Comparison of ENCODE assay signal across 9 mouse cellular contexts in the genomic region with DNA sequence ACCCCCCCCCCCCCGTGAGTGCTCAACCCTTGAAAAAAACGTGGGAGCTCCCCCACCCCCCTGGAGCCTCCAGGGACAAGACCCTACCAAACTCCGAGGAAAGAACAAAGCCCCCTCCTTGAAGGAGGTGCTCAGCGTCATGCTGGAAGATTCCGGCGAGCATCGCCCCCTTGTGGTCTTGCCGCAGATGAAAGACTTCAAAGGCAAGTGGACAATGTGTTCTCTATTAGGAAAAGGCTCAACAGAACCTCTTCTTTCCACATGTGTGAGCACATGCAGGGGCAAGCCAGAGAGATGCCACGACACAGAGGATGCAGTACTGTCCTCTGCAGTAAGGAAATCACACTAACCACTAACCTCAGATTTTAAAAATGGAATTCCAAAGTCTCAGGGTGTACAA. TPM values are rescaled to one million over a fixed set of nuclear protein-coding genes. Genes with fewer than 3 reads are reported as not detected.
DNase-seq lines count a peak whose midpoint lies in the region; ATAC-seq and TF ChIP-seq lines count a peak whose summit lies in the region.
"Had no signal": no experiment of that assay in that cellular context is flagged by ENCODE, and none has a peak within 500 bp of the region (broad histone marks: within the 10 kb centered on the region; RNA-seq: fewer than 3 reads in every experiment).

No protein-coding gene starts in this region.

- H3K4me2 ChIP-seq in embryonic facial prominence, embryonic 14.5 days (ENCODE audit: low read depth, low read length) = peak overlapping the region; percentile 42
- H3K4me2 ChIP-seq in heart, embryonic 11.5 days = peak overlapping the region; percentile 47
- H3K4me2 ChIP-seq in kidney, embryonic 16.5 days (replicated peaks; ENCODE audit: low read depth, low read length) = peak overlapping the region; percentile 29; the same call in 1 of the 2 replicates
- no peak overlapping the region for H3K4me2 ChIP-seq in liver, embryonic 14.5 days (ENCODE audit: low read depth)

- H3K27me3 ChIP-seq in embryonic facial prominence, embryonic 14.5 days (replicated peaks; ENCODE audit: control insufficient read depth, insufficient read depth, low read length) = no peaks in the 10 kb centered on the region
- no peaks in the 10 kb centered on the region for H3K27me3 ChIP-seq in heart, embryonic 11.5 days (ENCODE audit: control insufficient read depth, insufficient read depth, low read length)
- H3K27me3 ChIP-seq in kidney, embryonic 16.5 days (ENCODE audit: insufficient read depth, low read length) = peaks cover 44% of the 10 kb centered on the region
- H3K27me3 ChIP-seq in liver, embryonic 14.5 days (ENCODE audit: control insufficient read depth, insufficient read depth, low read length) = no peaks in the 10 kb centered on the region

- no peaks in the 10 kb centered on the region for H3K36me3 ChIP-seq in embryonic facial prominence, embryonic 14.5 days (ENCODE audit: control insufficient read depth, insufficient read depth, low read length)
- no peaks in the 10 kb centered on the region for H3K36me3 ChIP-seq in heart, embryonic 11.5 days (ENCODE audit: control insufficient read depth, insufficient read depth, low read length)
- H3K36me3 ChIP-seq in kidney, embryonic 16.5 days (ENCODE audit: insufficient read depth, low read length) = no peaks in the 10 kb centered on the region
- H3K36me3 ChIP-seq in liver, embryonic 14.5 days (replicated peaks; ENCODE audit: control insufficient read depth, insufficient read depth, low read depth) = no peaks in the 10 kb centered on the region

- H3K9ac ChIP-seq in embryonic facial prominence, embryonic 14.5 days (ENCODE audit: low read depth, low read length) = 0 out of 2 replicates have a peak overlapping the region, but pooled peaks have one; percentile 32
- H3K9ac ChIP-seq in heart, embryonic 11.5 days (ENCODE audit: low read depth, low read length) = no peak overlapping the region
- no peak overlapping the region for H3K9ac ChIP-seq in kidney, embryonic 16.5 days (replicated peaks; ENCODE audit: low read length)
- no peak overlapping the region for H3K9ac ChIP-seq in liver, embryonic 14.5 days (replicated peaks)

- DNase-seq in B cell, adult 2 months = peak; percentile 29 to 34
- peak; percentile 72 to 81 for DNase-seq in adrenal gland, postnatal 36 days
- peak; percentile 89 for DNase-seq in embryonic facial prominence, embryonic 14.5 days (ENCODE audit: low spot score)
- peak in 1 of 3 experiments; percentile 2 for DNase-seq in liver, embryonic 14.5 days (ENCODE audit: low read depth in 3 of 3, low spot score in 3 of 3)
- peak; percentile 23 for DNase-seq in ovary, adult 18-20 months (ENCODE audit: low spot score)
- DNase-seq in thymus, postnatal 36 days = peak; percentile 72 to 73

- H3K4me1 ChIP-seq in embryonic facial prominence, embryonic 14.5 days (ENCODE audit: control insufficient read depth, insufficient read depth, low read length) = peaks cover 29% of the 10 kb centered on the region
- 0 out of 2 replicates have a peak, but pooled peaks cover 2% of the 10 kb centered on the region for H3K4me1 ChIP-seq in heart, embryonic 11.5 days (ENCODE audit: control insufficient read depth, insufficient read depth, low read length)
- peaks cover 3% of the 10 kb centered on the region; the same call in 1 of the 2 replicates for H3K4me1 ChIP-seq in kidney, embryonic 16.5 days (ENCODE audit: insufficient read depth, low read length)
- H3K4me1 ChIP-seq in liver, embryonic 14.5 days (replicated peaks; ENCODE audit: control insufficient read depth in 2 of 2, insufficient read depth in 2 of 2, low read length in 1 of 2) = no peaks in the 10 kb centered on the region

- TF ChIP-seq CTCF in liver, embryonic 14.5 days (IDR thresholded peaks at IDR 0.05; ENCODE audit: low read depth) = peak; percentile 77

- 0% methylated on average over 9 of the region's 9 CpGs for WGBS in embryonic facial prominence, embryonic 14.5 days
- WGBS in heart, embryonic 11.5 days (ENCODE audit: insufficient replicate concordance) = under 1% methylated on average over 9 of the region's 9 CpGs
- 3% methylated on average over 9 of the region's 9 CpGs for WGBS in kidney, embryonic 16.5 days
- 1% methylated on average over 9 of the region's 9 CpGs for WGBS in liver, embryonic 14.5 days (ENCODE audit: insufficient replicate concordance)

- no peaks in the 10 kb centered on the region for H3K9me3 ChIP-seq in embryonic facial prominence, embryonic 14.5 days (ENCODE audit: control insufficient read depth, low read length)
- H3K9me3 ChIP-seq in heart, embryonic 11.5 days (replicated peaks; ENCODE audit: control insufficient read depth, low read length) = no peaks in the 10 kb centered on the region
- no peaks in the 10 kb centered on the region for H3K9me3 ChIP-seq in kidney, embryonic 16.5 days (ENCODE audit: low read length)
- H3K9me3 ChIP-seq in liver, embryonic 14.5 days (ENCODE audit: control insufficient read depth, low read length) = no peaks in the 10 kb centered on the region

- no peak for TF ChIP-seq EP300 in liver, embryonic 14.5 days (IDR thresholded peaks at IDR 0.05; ENCODE audit: low read depth)

- ATAC-seq in embryonic facial prominence, embryonic 14.5 days (ENCODE audit: low read depth) = peak; percentile 67
- no peak for ATAC-seq in heart, embryonic 11.5 days (replicated peaks; ENCODE audit: insufficient number of reproducible peaks, low FRiP score, low TSS enrichment)
- ATAC-seq in kidney, embryonic 16.5 days (ENCODE audit: low FRiP score, low TSS enrichment) = peak; percentile 35; the same call in 1 of the 2 replicates
- ATAC-seq in liver, embryonic 14.5 days (ENCODE audit: insufficient read depth) = no peak

- H3K27ac ChIP-seq in embryonic facial prominence, embryonic 14.5 days (replicated peaks; ENCODE audit: low read depth, low read length) = no peak overlapping the region
- no peak overlapping the region for H3K27ac ChIP-seq in heart, embryonic 11.5 days (ENCODE audit: low read depth, low read length)
- H3K27ac ChIP-seq in kidney, embryonic 16.5 days (ENCODE audit: low read length) = no peak overlapping the region
- no peak overlapping the region for H3K27ac ChIP-seq in liver, embryonic 14.5 days

- 0 out of 2 replicates have a peak overlapping the region, but pooled peaks have one; percentile 4 for H3K4me3 ChIP-seq in embryonic facial prominence, embryonic 14.5 days (ENCODE audit: low read depth, low read length)
- no peak overlapping the region for H3K4me3 ChIP-seq in heart, embryonic 11.5 days (ENCODE audit: low read depth, low read length)
- no peak overlapping the region; the same call in 1 of the 2 replicates for H3K4me3 ChIP-seq in kidney, embryonic 16.5 days (ENCODE audit: low read length)
- no peak overlapping the region for H3K4me3 ChIP-seq in liver, embryonic 14.5 days (ENCODE audit: insufficient read depth in 1 of 2, low read depth in 2 of 2, low read length in 2 of 2)
- H3K4me3 ChIP-seq: erythroblast, embryonic 14.5 days had no signal

RNA-seq across cellular contexts. Expression of gene Twist2, which starts 46.2 kb away (rescaled TPM):
- total RNA-seq in adrenal gland, postnatal 36 days (2021) = 1 to 10 TPM; 2.5 to 4.0 TPM
- 46.4 and 50.9 TPM in 2 replicates for polyA plus RNA-seq in embryonic facial prominence, embryonic 14.5 days (2014; fragmentation: Nextera tagmentation; extraction: Ambion mirVana)
- 5.2 and 6.5 TPM in 2 replicates for polyA plus RNA-seq in heart, embryonic 11.5 days (2014; fragmentation: Nextera tagmentation; extraction: Ambion mirVana)
- polyA plus RNA-seq in kidney, embryonic 16.5 days (2015; fragmentation: Nextera tagmentation; extraction: Ambion mirVana) = 8.3 TPM in 2 replicates
- polyA plus RNA-seq in liver, embryonic 14.5 days (2012; rRNA removed) = 0.26 TPM in 2 replicates
- 0.27 TPM in 1 of 2 replicates, not detected in the other for polyA plus RNA-seq in liver, embryonic 14.5 days (2014; fragmentation: Nextera tagmentation; extraction: Ambion mirVana)
- polyA plus RNA-seq: erythroblast, embryonic 14.5 days had no signal

Comparison
In these comparisons a context has a peak if more than half of its experiments do, and no peak if none do; other contexts are left out.
1. ATAC-seq: peak in embryonic facial prominence, embryonic 14.5 days (single experiment) and kidney, embryonic 16.5 days (single experiment); none in heart, embryonic 11.5 days (single experiment) and liver, embryonic 14.5 days (single experiment).